Mouse (Mus musculus) cortical plate, adult 2 months (tissue): ENCODE results near the gene Irf5.

ENCODE experiments used
- CTCF ChIP-seq: fragments of 200-500 bp; IDR thresholded peaks from 2 replicates; pipeline ENCODE4 v1.5.1; 2011; ENCODE audit warnings: mild to moderate bottlenecking, control low read depth, low read length; ENCODE audit not compliant: insufficient read depth; ENCODE audit errors: extremely low read depth
- POLR2A ChIP-seq: fragments of 200-500 bp; IDR thresholded peaks from 2 replicates; pipeline ENCODE4 v1.6.1; 2011; ENCODE audit warnings: mild to moderate bottlenecking, low read length, control low read depth; ENCODE audit not compliant: insufficient read depth; ENCODE audit errors: extremely low read depth

GRCm38 (mm10) chr6:29540956-29541355 lies 14.5 kb downstream of the Irf5 start:
- TF ChIP-seq POLR2A (no peak), CTCF (no peak)
